Mouse (Mus musculus): ENCODE measurements around the gene Hcfc2. TPM values are rescaled to one million over a fixed set of nuclear protein-coding genes. Genes with fewer than 3 reads are reported as not detected.

The Hcfc2 gene
- polyA plus RNA-seq, 1 experiment from 2014 or later, result 26.6 TPM

DNA sequence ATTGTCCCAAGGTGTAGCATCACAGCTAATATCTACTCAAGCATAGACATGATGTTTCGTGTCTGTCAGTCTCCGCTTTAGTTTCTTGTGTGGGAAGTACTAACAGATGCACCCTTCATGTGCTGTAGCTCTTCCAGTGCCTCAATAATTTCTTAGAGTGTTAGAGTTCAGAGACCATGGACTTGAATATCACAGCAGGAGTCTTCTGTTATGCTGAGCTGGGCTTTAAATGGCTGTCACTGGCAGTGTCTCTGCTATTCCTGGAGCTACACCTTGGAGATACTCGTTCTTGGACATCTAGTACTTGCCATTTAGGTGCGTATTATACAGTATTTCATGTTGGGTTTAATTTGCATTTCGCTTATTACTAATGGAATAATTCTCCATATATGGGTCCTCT is 49.3 kb downstream of the Hcfc2 start:
- 92% methylated on average over 5 of the region's 5 CpGs for WGBS
- Histone ChIP-seq H3K27me3 (replicated peaks; ENCODE audit: low read depth, poor library complexity, severe bottlenecking) (no peaks in the 10 kb centered on the region), H3K36me3 (replicated peaks) (peaks cover 76% of the 10 kb centered on the region), H3K4me1 (no peaks in the 10 kb centered on the region), H3K9me3 (no peaks in the 10 kb centered on the region), H3K4me3 (no peak overlapping the region), H3K27ac (replicated peaks) (no peak overlapping the region)
- DNase-seq (ENCODE audit: low spot score), result no peak

DNA sequence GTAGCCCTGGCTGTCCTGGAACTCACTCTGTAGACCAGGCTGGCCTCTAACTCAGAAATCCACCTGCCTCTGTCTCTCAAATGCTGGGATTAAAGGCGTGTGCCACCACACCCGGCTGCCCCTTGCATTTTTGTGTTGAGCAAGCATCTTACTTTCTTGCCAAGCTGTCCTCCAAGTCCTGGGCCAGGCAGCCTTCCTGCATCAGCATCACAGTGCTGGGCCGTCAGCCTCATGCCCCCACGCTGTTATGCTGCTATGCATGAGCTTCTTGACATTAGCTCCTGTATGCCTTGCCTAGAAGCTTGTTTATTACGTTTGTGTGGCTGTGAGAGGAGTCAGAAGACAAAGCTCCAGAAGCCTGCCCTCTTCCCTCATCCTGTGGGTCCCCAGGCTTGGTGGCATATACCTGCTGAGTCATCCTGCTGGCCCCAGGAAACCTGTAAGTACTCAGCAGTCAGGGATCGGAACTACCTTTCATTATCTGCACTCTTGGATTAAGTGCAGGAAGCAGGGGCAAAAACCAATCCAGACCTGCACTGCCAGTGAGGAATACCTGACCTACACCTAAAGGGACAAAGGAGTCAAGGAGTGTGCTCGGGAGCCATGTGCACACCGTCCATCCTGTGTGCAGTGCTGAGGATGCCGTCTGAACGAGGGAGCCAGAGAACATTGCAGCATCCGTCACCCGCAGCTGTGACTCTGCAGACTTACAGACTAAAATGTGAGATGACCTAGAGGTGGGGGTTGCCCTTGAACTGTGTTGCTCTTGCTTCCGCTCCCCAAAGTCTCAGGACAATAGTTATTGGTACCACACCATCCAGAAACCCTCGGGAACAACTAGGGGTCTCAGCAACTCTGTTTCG is 51.3 kb downstream of the Hcfc2 start:
- H3K27ac ChIP-seq (replicated peaks), result no peak overlapping the region
- DNase-seq (ENCODE audit: low spot score), result no peak
- peaks cover 95% of the 10 kb centered on the region for H3K36me3 ChIP-seq (replicated peaks)
- no peak overlapping the region for H3K4me3 ChIP-seq
- H3K27me3 ChIP-seq (replicated peaks; ENCODE audit: low read depth, poor library complexity, severe bottlenecking), result no peaks in the 10 kb centered on the region
- 91% methylated on average over 15 of the region's 15 CpGs for WGBS
- H3K9me3 ChIP-seq, result no peaks in the 10 kb centered on the region
- no peaks in the 10 kb centered on the region for H3K4me1 ChIP-seq

GRCm38 (mm10) chr10:82750778-82751177 is 54.8 kb downstream of the Hcfc2 start:
- Histone ChIP-seq H3K4me3 (no peak overlapping the region), H3K27me3 (replicated peaks; ENCODE audit: low read depth, poor library complexity, severe bottlenecking) (no peaks in the 10 kb centered on the region), H3K9me3 (0 out of 2 replicates have a peak, but pooled peaks cover 3% of the 10 kb centered on the region), H3K4me1 (no peaks in the 10 kb centered on the region), H3K27ac (replicated peaks) (no peak overlapping the region), H3K36me3 (replicated peaks) (peaks cover 100% of the 10 kb centered on the region)
- no peak for DNase-seq (ENCODE audit: low spot score)
- WGBS, result 95% methylated on average over 6 of the region's 6 CpGs

DNA sequence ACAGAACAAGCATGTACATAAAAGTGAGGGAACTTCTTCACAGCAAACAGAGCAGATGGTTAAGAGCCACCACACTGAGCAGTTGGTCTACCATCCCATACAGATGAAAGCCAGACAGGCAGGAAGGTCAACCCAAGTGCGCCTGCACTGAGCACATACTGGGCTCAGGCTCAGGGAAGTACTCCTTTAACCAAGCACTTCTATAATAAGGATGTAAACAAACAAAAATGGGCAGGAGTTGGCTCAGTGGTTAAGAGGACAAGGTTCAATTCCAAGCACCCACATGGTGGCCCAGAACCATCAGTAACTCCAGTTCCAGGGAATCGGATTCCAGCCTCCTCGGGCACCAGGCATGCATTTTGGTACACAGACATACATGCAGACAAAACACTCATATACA is 57.0 kb downstream of the Hcfc2 start:
- Histone ChIP-seq H3K4me1 (no peaks in the 10 kb centered on the region), H3K4me3 (no peak overlapping the region), H3K36me3 (replicated peaks) (peaks cover 100% of the 10 kb centered on the region), H3K9me3 (0 out of 2 replicates have a peak, but pooled peaks cover 3% of the 10 kb centered on the region), H3K27me3 (replicated peaks; ENCODE audit: low read depth, poor library complexity, severe bottlenecking) (no peaks in the 10 kb centered on the region), H3K27ac (replicated peaks) (no peak overlapping the region)
- WGBS, result 91% methylated on average over 3 of the region's 3 CpGs
- no peak for DNase-seq (ENCODE audit: low spot score)

DNA sequence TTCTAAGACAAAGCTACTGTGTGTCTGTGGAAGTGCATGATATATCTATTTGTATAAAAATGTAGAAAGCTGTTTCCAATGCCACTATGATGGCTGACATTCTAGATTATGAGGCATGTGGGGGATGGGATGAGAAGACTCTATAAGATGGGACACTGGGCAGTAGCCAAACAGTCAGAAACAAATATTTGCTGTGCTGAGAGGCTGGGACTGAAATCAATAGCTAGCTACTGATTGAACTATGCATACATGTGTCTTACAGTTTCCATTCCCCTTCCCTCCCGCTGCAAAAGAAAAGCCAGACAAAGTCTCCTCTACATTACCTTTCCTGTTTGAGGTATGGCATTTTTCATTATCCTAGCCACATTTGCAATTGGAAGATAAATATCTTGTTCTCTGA is 58.7 kb downstream of the Hcfc2 start:
- Histone ChIP-seq H3K4me3 (no peak overlapping the region), H3K27ac (replicated peaks) (no peak overlapping the region), H3K36me3 (replicated peaks) (peaks cover 100% of the 10 kb centered on the region), H3K4me1 (peaks cover under 1% of the 10 kb centered on the region; the same call in 1 of the 2 replicates), H3K9me3 (0 out of 2 replicates have a peak, but pooled peaks cover 3% of the 10 kb centered on the region), H3K27me3 (replicated peaks; ENCODE audit: low read depth, poor library complexity, severe bottlenecking) (no peaks in the 10 kb centered on the region)
- DNase-seq (ENCODE audit: low spot score), result no peak
- 98% methylated on average over 1 of the region's 1 CpGs for WGBS

DNA sequence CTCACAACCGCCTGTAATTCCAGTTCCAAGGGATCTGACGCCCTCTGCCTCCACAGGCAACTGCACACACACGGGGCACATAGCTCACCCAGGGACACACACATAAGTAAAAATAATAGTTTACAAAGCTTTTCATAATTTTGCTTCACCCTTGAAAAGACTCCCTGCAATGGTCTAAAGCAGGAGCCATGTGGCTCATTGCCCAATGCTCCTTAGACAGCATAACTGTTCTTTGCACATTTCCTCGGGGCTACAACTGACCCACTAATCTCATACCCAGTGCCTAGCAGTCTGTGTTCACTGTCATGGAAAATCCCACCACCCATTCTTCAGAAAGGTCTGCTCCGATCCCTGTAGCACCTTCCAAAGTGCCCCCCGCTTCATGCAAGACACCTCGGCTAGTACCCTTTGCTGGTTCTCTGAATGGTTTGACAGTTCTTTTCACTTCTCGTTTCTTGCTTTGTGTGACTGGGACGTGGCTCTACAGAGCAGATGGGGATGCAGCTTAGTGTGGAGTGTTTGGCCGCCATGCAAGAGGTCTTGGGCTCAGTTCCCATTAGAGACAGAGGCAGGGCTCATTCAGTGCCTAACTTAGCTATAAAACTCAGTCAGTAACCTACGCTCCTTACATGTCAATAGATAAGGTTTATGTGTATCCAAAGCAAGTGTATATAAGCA is 59.4 kb downstream of the Hcfc2 start:
- Histone ChIP-seq H3K36me3 (replicated peaks) (peaks cover 100% of the 10 kb centered on the region), H3K9me3 (0 out of 2 replicates have a peak, but pooled peaks cover 3% of the 10 kb centered on the region), H3K4me3 (no peak overlapping the region), H3K4me1 (peaks cover 8% of the 10 kb centered on the region), H3K27ac (replicated peaks) (no peak overlapping the region), H3K27me3 (replicated peaks; ENCODE audit: low read depth, poor library complexity, severe bottlenecking) (no peaks in the 10 kb centered on the region)
- 94% methylated on average over 11 of the region's 11 CpGs for WGBS
- DNase-seq (ENCODE audit: low spot score), result no peak

- WGBS, result 95% methylated on average over 9 of the region's 9 CpGs
- no peak for DNase-seq (ENCODE audit: low spot score)
- H3K27me3 ChIP-seq (replicated peaks; ENCODE audit: low read depth, poor library complexity, severe bottlenecking), result no peaks in the 10 kb centered on the region
- peaks cover 100% of the 10 kb centered on the region for H3K36me3 ChIP-seq (replicated peaks)
- no peak overlapping the region for H3K4me3 ChIP-seq
- peaks cover 19% of the 10 kb centered on the region for H3K4me1 ChIP-seq
- H3K27ac ChIP-seq (replicated peaks), result no peak overlapping the region
- 0 out of 2 replicates have a peak, but pooled peaks cover 3% of the 10 kb centered on the region for H3K9me3 ChIP-seq
Measured at GRCm38 (mm10) chr10:82756466-82756865, 60.5 kb downstream of the Hcfc2 start.

- no peak overlapping the region for H3K27ac ChIP-seq (replicated peaks)
- H3K9me3 ChIP-seq, result 0 out of 2 replicates have a peak, but pooled peaks cover 3% of the 10 kb centered on the region
- peaks cover 28% of the 10 kb centered on the region for H3K4me1 ChIP-seq
- no peak for DNase-seq (ENCODE audit: low spot score)
- 90% methylated on average over 9 of the region's 9 CpGs for WGBS
- H3K36me3 ChIP-seq (replicated peaks), result peaks cover 93% of the 10 kb centered on the region
- no peak overlapping the region for H3K4me3 ChIP-seq
- H3K27me3 ChIP-seq (replicated peaks; ENCODE audit: low read depth, poor library complexity, severe bottlenecking), result no peaks in the 10 kb centered on the region
Measured at GRCm38 (mm10) chr10:82757341-82757740, 61.4 kb downstream of the Hcfc2 start.

- Histone ChIP-seq H3K4me3 (no peak overlapping the region), H3K4me1 (peaks cover 31% of the 10 kb centered on the region), H3K9me3 (0 out of 2 replicates have a peak, but pooled peaks cover 3% of the 10 kb centered on the region), H3K27me3 (replicated peaks; ENCODE audit: low read depth, poor library complexity, severe bottlenecking) (no peaks in the 10 kb centered on the region), H3K27ac (replicated peaks) (no peak overlapping the region), H3K36me3 (replicated peaks) (peaks cover 83% of the 10 kb centered on the region)
- DNase-seq (ENCODE audit: low spot score), result no peak
- WGBS, result 91% methylated on average over 6 of the region's 6 CpGs
Measured at GRCm38 (mm10) chr10:82758368-82758767, 62.4 kb downstream of the Hcfc2 start.

GRCm38 (mm10) chr10:82758878-82759277 is 62.9 kb downstream of the Hcfc2 start:
- peaks cover 31% of the 10 kb centered on the region for H3K4me1 ChIP-seq
- no peak overlapping the region for H3K27ac ChIP-seq (replicated peaks)
- peaks cover 78% of the 10 kb centered on the region for H3K36me3 ChIP-seq (replicated peaks)
- no peak overlapping the region for H3K4me3 ChIP-seq
- DNase-seq (ENCODE audit: low spot score), result no peak
- H3K9me3 ChIP-seq, result 0 out of 2 replicates have a peak, but pooled peaks cover 3% of the 10 kb centered on the region
- 98% methylated on average over 3 of the region's 3 CpGs for WGBS
- no peaks in the 10 kb centered on the region for H3K27me3 ChIP-seq (replicated peaks; ENCODE audit: low read depth, poor library complexity, severe bottlenecking)

DNA sequence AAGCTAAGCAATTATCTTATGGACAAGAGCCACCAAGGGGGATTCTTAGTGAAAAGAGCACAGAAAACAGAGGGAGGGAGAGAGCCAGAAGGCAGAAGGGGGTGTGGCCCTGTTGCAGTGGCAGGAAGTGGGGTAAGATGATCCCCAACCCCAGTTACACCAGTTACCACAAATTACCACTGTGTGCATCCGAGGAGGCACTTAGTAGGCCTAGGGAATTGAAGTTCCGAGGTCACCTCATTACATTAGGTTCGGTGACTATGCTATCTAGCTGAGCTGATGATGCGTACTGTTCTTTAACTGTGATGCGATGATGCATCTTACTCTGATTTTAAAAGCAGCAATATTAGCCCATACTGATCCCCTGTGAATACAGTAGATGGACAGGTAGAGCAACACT is 63.7 kb downstream of the Hcfc2 start:
- peaks cover 37% of the 10 kb centered on the region for H3K4me1 ChIP-seq
- no peak overlapping the region for H3K4me3 ChIP-seq
- H3K27me3 ChIP-seq (replicated peaks; ENCODE audit: low read depth, poor library complexity, severe bottlenecking), result no peaks in the 10 kb centered on the region
- peaks cover 70% of the 10 kb centered on the region for H3K36me3 ChIP-seq (replicated peaks)
- no peak overlapping the region for H3K27ac ChIP-seq (replicated peaks)
- 0 out of 2 replicates have a peak, but pooled peaks cover 3% of the 10 kb centered on the region for H3K9me3 ChIP-seq
- DNase-seq (ENCODE audit: low spot score), result no peak
- WGBS, result 94% methylated on average over 5 of the region's 5 CpGs

DNA sequence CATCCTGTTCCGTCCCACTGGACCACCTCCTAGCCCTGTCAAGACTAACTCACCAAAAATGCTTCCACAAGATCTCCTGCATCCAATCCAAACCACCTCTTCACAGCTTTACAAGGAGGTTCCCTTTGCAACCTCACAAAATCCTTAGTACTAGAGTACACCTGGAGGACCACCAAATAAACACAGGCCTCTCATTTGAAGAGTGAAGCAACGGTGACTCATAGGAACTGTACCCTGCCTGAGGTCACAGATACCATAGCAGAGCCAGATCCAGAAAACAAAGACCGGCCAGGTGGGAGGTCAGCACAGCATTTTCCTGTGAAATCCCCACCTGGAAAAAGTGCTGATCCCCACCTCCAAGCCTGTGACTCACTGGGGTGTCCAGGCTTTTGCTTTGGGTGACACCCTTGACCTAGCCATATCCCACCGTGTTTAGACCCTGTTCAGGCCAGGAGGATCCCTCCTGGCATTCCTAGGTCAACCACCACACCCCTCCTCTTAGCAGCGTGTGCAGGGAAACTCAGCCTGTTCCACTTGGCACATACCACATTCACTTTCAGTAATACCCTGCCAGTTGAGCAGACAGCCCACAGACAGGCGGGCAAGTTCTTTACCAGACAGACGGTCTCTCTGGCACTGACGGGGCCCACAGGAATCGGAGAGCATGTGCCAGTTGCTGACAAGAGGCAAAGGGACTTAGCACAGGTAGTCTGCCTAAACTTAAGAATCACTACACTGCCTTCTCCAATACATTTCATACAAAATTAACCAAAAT is 65.3 kb downstream of the Hcfc2 start:
- Histone ChIP-seq H3K27me3 (replicated peaks; ENCODE audit: low read depth, poor library complexity, severe bottlenecking) (no peaks in the 10 kb centered on the region), H3K4me1 (peaks cover 37% of the 10 kb centered on the region), H3K27ac (replicated peaks) (no peak overlapping the region), H3K4me3 (peak overlapping the region; percentile 96; the same call in 1 of the 2 replicates), H3K36me3 (replicated peaks) (peaks cover 55% of the 10 kb centered on the region), H3K9me3 (no peaks in the 10 kb centered on the region)
- DNase-seq (ENCODE audit: low spot score), result no peak
- WGBS, result 90% methylated on average over 9 of the region's 9 CpGs

Measured in embryonic facial prominence, embryonic 10.5 days (tissue).